Mouse (Mus musculus) layer of hippocampus, adult 8-10 months (tissue): Measurements from ENCODE around the gene Pet2. TPM values are rescaled to one million over a fixed set of nuclear protein-coding genes. Genes with fewer than 3 reads are reported as not detected.

Experiments
- DNase-seq, 2 experiments: peaks; one replicate each; pipeline ENCODE4 v3.0.0; 2022; ENCODE audit warnings: low spot score in 2 of 2
- total RNA-seq, 4 experiments: library from RNA; stranded (reverse); gene quantifications; 2 replicates each; pipeline ENCODE4 v1.2.4; 2022

The Pet2 gene
- total RNA-seq, result not detected

DNA sequence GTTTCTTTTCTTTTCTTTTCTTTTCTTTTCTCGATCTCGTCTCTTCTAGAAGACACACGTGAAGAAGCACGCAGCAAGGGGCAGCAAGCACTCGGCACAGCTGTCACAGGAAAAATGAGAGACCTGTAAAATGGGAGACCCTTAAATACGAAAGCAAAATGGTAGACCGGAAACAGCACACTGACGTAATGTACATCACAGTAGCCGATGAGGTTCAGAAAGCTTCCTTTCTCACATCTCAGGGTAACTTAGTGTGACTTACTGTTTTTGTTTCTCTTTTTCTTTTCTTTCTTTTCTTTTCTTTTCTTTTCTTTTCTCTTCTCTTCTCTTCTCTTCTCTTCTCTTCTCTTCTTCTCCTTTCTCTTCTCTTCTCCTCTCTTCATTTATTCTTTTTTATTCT is at the start of gene Pet2:
Gene Pet2 (minus strand): TSS at position 101 of the 400 bp plus-strand sequence.
- DNase-seq, result no peak
